Comparison of ENCODE assay signal across 8 mouse cellular contexts in the genomic region with DNA sequence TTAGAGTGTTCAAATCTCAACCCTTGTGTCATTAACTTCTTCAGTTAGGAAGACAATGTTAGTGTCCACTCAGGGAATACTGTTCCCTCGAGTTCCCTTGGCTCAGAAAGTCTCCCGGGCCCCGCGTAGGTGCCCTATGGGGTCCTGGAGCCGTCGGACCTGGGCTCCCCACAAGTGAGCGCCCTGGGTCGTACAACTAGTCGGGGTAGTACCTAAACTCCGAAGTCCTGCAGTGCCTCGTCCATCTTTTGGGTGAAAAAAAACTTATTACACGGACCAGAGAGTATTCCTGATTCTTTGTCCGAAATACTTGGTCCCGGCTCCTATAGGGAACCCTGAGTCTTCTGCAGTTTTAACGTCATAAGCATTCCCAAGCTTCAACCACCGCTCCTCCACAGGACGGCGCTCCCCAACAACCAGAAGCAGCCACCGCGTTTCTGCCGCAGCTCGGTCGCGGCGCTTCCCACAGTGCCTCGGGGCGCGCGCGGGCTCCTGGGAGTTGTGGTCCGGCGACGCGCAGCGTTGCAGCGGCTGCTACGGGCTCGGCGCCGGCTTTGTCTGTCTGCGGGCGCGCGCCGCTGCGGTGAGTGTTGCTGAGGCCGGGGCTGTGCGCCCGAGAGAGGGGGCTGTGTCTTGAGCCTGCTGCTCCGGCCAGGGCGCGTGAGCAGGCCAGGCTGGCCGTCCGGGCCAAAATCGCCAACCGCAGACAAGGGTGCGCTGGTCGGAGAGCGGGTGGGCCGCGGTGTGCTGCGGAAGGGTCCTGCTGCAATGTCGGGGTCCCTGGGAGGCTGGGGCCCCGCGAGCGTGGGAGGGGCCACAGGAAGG. TPM values are rescaled to one million over a fixed set of nuclear protein-coding genes. Genes with fewer than 3 reads are reported as not detected.
DNase-seq lines count a peak whose midpoint lies in the region; ATAC-seq and TF ChIP-seq lines count a peak whose summit lies in the region.

A gene (plus strand): TSS at position 495 of the 825 bp plus-strand sequence.

- peak within 1 kb of the TSS; percentile 95 for H3K27ac ChIP-seq in forebrain, embryonic 15.5 days (replicated peaks)
- H3K27ac ChIP-seq in olfactory bulb, adult 2 months (ENCODE audit: insufficient read depth, low read depth, low read length), result peak within 1 kb of the TSS; percentile 92
- H3K27ac ChIP-seq in thymus, adult 2 months (ENCODE audit: control insufficient read depth, insufficient read depth, low read length), result no peak within 1 kb of the TSS

- H3K4me2 ChIP-seq in forebrain, embryonic 15.5 days (replicated peaks), result peak within 1 kb of the TSS; percentile 76

- intact Hi-C loops in heart, postnatal 25 days (cut with DNase I), result loop anchor here (5.0 kb wide), 1 partner anchor 81 kb away; no protein-coding TSS in a partner anchor

- H3K9me3 ChIP-seq in forebrain, embryonic 15.5 days, result no peaks in the 10 kb centered on the region

- H3K4me3 ChIP-seq in forebrain, embryonic 15.5 days, result peak within 1 kb of the TSS; percentile 78
- H3K4me3 ChIP-seq in lung, adult 2 months (replicated peaks; ENCODE audit: extremely low read depth, low read depth, low read length), result peak within 1 kb of the TSS; percentile 74
- H3K4me3 ChIP-seq in olfactory bulb, adult 2 months (ENCODE audit: insufficient read depth, low read depth, low read length), result peak within 1 kb of the TSS; percentile 95
- peak within 1 kb of the TSS; percentile 99 for H3K4me3 ChIP-seq in thymus, adult 2 months (ENCODE audit: control insufficient read depth, insufficient read depth, low read length)

- peak; percentile 98 for ATAC-seq in forebrain, embryonic 15.5 days (replicated peaks)

- peak within 1 kb of the TSS; percentile 100 for H3K9ac ChIP-seq in forebrain, embryonic 15.5 days (replicated peaks)

- H3K27me3 ChIP-seq in forebrain, embryonic 15.5 days, result no peaks in the 10 kb centered on the region
- no peaks in the 10 kb centered on the region for H3K27me3 ChIP-seq in thymus, adult 2 months (ENCODE audit: control insufficient read depth, insufficient read depth, low read length)

- DNase-seq in ES-CJ7 (ENCODE audit: low read depth, low spot score), result peak; percentile 94
- DNase-seq in cerebellum, adult 11-12 months, result peak; percentile 90
- DNase-seq in heart, postnatal 25 days (ENCODE audit: low spot score), result peak; percentile 82
- peak; percentile 95 to 96 for DNase-seq in layer of hippocampus, adult 18-20 months (ENCODE audit: low spot score in 2 of 2)
- peak; percentile 86 for DNase-seq in lung, adult 2 months
- peak; percentile 93 for DNase-seq in thymus, adult 2 months

- peak; percentile 37; the same call in 1 of the 2 replicates for TF ChIP-seq POLR2A in lung, adult 2 months (IDR thresholded peaks at IDR 0.05; ENCODE audit: borderline replicate concordance, extremely low read depth, low read depth, low read length)
- TF ChIP-seq POLR2A in olfactory bulb, adult 2 months (IDR thresholded peaks at IDR 0.05; ENCODE audit: insufficient read depth, low read depth, low read length), result peak; percentile 92
- TF ChIP-seq POLR2A in thymus, adult 2 months (IDR thresholded peaks at IDR 0.05; ENCODE audit: control insufficient read depth, extremely low read depth, insufficient read depth, low read length, poor library complexity), result peak; percentile 73; the same call in 1 of the 2 replicates

- peak; percentile 32; the same call in 1 of the 2 replicates for TF ChIP-seq CTCF in lung, adult 2 months (IDR thresholded peaks at IDR 0.05; ENCODE audit: insufficient read depth, low read length)
- TF ChIP-seq CTCF in olfactory bulb, adult 2 months (IDR thresholded peaks at IDR 0.05; ENCODE audit: insufficient read depth, low read depth, low read length), result no peak
- TF ChIP-seq CTCF in thymus, adult 2 months (IDR thresholded peaks at IDR 0.05; ENCODE audit: borderline replicate concordance, control insufficient read depth, extremely low read depth, insufficient read depth, low read length, poor library complexity), result peak; percentile 66; the same call in 1 of the 2 replicates

- peaks cover 30% of the 10 kb centered on the region for H3K36me3 ChIP-seq in forebrain, embryonic 15.5 days
- H3K36me3 ChIP-seq in thymus, adult 2 months (ENCODE audit: control insufficient read depth, insufficient read depth, low read length), result peaks cover 18% of the 10 kb centered on the region

- under 1% methylated on average over 66 of the region's 66 CpGs for WGBS in forebrain, embryonic 15.5 days
- under 1% methylated on average over 66 of the region's 66 CpGs for WGBS in lung, adult 2 months
- WGBS in olfactory bulb, adult 2 months, result under 1% methylated on average over 66 of the region's 66 CpGs
- WGBS in thymus, adult 2 months, result under 1% methylated on average over 66 of the region's 66 CpGs

- H3K4me1 ChIP-seq in forebrain, embryonic 15.5 days, result peaks cover 16% of the 10 kb centered on the region
- peaks cover 5% of the 10 kb centered on the region for H3K4me1 ChIP-seq in lung, adult 2 months (ENCODE audit: control insufficient read depth, insufficient read depth, low read length)
- peaks cover 8% of the 10 kb centered on the region for H3K4me1 ChIP-seq in olfactory bulb, adult 2 months (ENCODE audit: control insufficient read depth, insufficient read depth, low read length)
- H3K4me1 ChIP-seq in thymus, adult 2 months (replicated peaks; ENCODE audit: control insufficient read depth, insufficient read depth, low read length), result 0 out of 2 replicates have a peak, but pooled peaks cover 2% of the 10 kb centered on the region

RNA-seq across cellular contexts. Expression of the gene that starts here (rescaled TPM):
- polyA plus RNA-seq in forebrain, embryonic 15.5 days (2015; fragmentation: Nextera tagmentation; extraction: Ambion mirVana), result 216 and 224 TPM in 2 replicates
- total RNA-seq in heart, postnatal 25 days (2021), result 10 to 100 TPM; 31.3 to 32.3 TPM
- 10 to 100 TPM; 41.3 to 47.9 TPM for total RNA-seq in layer of hippocampus, adult 18-20 months (2021)
- polyA plus RNA-seq in lung, adult 2 months (2012; rRNA removed), result 27.7 and 30.6 TPM in 2 replicates
- not detected in 2 replicates for polyA plus RNA-seq in olfactory bulb, adult 2 months (2012; ENCODE audit: insufficient read depth, insufficient read length, low replicate concordance, missing spikeins)
- 23.3 and 25.5 TPM in 2 replicates for polyA plus RNA-seq in thymus, adult 2 months (2012; rRNA removed)

Comparison
In these comparisons a context has a peak if more than half of its experiments do, and no peak if none do; other contexts are left out.
1. POLR2A ChIP-seq: peak in every context shown above with its lines; median percentile 92 in olfactory bulb, adult 2 months; 73 in thymus, adult 2 months; 37 in lung, adult 2 months.